Mouse (Mus musculus) cerebellum, adult 11 months (tissue): ENCODE data around the gene Lrrc10b.

Source experiments
- DNase-seq: peaks from one replicate; pipeline ENCODE4 v3.0.0; 2022

Lrrc10b gene

GRCm38 (mm10) chr19:10436726-10437125 lies 20.5 kb downstream of the Lrrc10b start:
- DNase-seq: no peak

- DNase-seq: peak; percentile 79
Observed at GRCm38 (mm10) chr19:10435908-10436307, 21.4 kb downstream of the Lrrc10b start.

DNA sequence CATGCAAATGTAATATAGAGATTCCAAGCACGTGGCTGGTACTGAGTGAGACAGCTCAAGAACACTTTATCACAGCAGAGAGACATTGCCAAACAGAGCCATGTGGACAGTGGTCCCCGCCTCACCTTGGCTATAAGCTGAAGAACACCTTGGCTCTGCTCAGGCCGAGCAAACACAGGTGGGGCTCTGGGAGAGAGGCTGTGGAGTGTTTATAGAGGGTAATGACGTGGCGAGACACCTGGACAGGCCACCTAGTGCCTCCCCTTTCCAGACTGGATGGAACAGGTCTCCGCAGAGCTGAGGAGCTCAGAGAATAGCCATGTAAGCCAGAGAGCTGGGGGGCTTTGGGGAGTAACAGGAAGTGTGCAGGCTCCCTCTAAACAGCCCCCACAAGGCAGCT lies 22.3 kb downstream of the Lrrc10b start:
- no peak for DNase-seq

- no peak for DNase-seq
Observed at GRCm38 (mm10) chr19:10433879-10434540, 23.3 kb downstream of the Lrrc10b start.

GRCm38 (mm10) chr19:10433225-10433624 lies 24.0 kb downstream of the Lrrc10b start:
- DNase-seq: no peak

DNA sequence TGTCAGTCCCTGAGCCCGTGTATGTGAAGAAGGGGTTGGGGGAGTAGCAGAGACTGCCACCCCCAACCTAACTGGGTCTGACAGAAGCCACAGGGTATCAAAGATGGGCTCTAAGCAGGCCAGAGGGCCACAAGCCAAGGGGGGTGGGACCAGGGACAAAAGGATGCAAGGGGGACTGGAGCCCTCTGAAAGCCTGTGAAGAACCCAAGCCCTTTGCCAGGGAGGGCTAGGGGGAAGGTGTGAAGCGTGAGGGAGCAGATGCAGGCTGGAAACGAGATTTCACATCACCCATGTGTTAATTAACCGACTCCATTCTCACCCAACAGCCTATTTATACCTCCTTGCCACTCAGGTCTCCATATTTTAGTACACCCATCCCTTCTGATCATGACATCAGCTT lies 25.4 kb downstream of the Lrrc10b start:
- no peak for DNase-seq

DNA sequence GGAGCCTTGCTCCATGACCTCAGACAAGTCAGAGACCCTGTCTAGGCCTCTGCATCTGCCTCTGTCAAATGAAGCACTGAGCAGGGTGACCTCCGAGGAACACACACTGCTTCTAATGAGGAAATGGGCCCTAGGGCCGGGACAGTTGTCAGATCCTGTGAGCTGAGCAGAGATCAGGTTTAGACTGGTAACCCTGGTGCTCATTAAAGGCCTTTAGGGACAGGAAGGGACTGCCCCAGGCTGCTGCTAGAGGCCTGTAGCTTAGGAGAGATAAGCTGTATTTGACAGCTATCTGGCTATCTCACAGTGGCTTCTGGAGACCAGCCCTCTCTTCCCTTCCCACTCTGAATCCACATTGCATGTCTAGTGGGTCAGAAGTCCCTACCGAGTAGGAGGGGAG lies 25.9 kb downstream of the Lrrc10b start:
- DNase-seq: no peak

- DNase-seq: no peak
Observed at GRCm38 (mm10) chr19:10429371-10429770, 27.9 kb downstream of the Lrrc10b start.

DNA sequence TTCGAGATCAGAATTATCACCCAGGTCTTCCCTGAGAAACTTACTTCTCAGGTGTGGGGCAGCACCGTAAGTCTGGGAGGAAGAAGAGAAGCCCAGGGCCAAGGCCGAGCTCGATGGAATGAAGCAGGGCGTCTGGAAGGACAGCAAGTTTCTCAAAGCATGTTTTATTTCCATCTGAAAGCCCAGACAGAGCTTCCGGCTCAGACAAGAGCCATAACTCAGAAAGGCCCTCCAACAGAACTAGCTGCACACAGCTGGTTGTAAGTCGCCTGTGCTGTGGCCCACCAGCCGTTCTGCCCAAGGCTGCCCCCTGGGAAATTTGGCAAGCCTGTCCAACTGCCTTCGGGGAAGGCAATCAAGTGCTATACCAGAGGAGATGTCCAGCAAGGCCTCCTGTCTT lies 29.8 kb downstream of the Lrrc10b start:
- no peak for DNase-seq

- no peak for DNase-seq
Observed at GRCm38 (mm10) chr19:10426793-10427192, 30.5 kb downstream of the Lrrc10b start.

- peak; percentile 17 for DNase-seq
Observed at GRCm38 (mm10) chr19:10426312-10426711, 31.0 kb downstream of the Lrrc10b start.

GRCm38 (mm10) chr19:10425484-10426270 lies 31.6 kb downstream of the Lrrc10b start:
- no peak for DNase-seq

GRCm38 (mm10) chr19:10424751-10425150 lies 32.5 kb downstream of the Lrrc10b start:
- DNase-seq: no peak

- DNase-seq: no peak
Observed at GRCm38 (mm10) chr19:10421986-10422976, 35.0 kb downstream of the Lrrc10b start.

GRCm38 (mm10) chr19:10417436-10417835 lies 39.8 kb downstream of the Lrrc10b start:
- peak; percentile 95 for DNase-seq

DNA sequence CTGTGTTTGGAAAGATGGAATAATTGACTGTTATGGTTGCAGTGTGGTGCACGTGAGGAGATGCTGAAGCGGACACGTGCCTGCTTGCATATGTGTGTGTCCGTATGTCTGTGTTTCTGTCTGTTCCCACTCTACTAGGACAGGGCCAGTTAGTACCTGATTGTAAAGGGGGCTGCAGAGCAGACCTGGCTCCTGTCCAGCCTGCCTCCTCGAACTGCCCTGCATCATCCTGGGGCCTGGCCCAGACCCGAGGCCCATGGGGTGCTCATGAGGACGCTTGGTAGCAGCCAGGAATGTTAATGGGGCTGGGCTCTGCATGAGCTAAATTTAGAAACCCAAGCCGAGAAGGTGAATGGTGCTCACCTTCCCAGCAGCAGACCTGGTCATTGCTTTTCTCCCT lies 40.4 kb downstream of the Lrrc10b start:
- peak; percentile 75 for DNase-seq

DNA sequence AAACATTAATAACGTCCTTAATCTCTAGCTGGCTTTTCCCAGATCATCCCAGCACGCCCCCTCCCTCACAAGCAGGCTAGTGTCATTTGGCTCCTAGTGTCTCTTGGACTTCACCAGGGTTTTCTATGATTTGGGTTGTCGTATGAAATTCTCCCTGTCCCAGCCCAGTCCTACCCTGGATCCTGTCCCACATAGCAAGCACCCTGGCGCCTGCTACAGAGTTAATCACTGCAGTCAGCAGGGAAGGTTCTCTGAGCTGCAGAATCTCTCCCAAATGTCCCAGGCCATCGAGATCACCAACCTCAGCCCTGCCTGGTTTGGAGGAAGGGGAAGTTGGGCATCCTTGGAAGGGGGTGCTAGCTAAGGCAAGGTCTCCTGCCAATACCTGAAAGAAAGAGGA lies 41.8 kb downstream of the Lrrc10b start:
- no peak for DNase-seq

DNA sequence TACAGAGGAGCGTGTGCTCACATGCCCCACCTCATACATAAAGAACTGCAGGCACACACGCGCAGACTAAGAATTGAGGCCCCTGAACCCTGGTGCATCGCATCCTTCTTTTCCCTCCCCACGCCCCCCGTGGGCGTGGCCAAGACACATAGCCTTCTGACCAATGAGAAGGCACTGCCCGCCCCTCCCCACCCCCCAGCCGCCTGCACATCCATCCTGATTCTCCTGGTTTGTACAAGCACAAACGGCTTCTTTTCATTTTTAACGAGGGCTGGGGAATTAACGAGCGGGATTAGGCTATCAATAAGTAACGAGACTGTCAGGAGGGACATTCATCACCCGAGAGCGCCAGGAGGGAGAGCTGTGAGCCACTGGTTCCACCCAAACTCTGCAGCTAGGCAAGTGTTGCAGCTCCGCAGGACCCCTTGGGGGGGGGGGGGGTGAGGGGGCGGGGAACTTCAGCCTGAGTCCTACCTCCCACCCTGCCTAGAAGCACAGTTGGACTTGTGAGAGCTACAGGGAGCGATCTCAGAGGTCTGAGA lies 43.5 kb downstream of the Lrrc10b start:
- no peak for DNase-seq
